Mouse (Mus musculus): Measurements from ENCODE around the gene Ppp1r35.

- TF ChIP-seq POLR2A (IDR thresholded peaks at IDR 0.05; ENCODE audit: low read depth, low read length) (no peak), CTCF (IDR thresholded peaks at IDR 0.05; ENCODE audit: extremely low read depth, insufficient read length, insufficient replicate concordance, low read depth, low read length) (no peak)
These were observed 31.2 kb upstream of the Ppp1r35 start for GRCm38 (mm10) chr5:137747326-137747961.
